Mouse (Mus musculus): Measurements from ENCODE around the gene Vtcn1. TPM values are rescaled to one million over a fixed set of nuclear protein-coding genes. Genes with fewer than 3 reads are reported as not detected.

The Vtcn1 gene
- polyA plus RNA-seq, 1 experiment from 2014 or later, result 0.33 TPM

DNA sequence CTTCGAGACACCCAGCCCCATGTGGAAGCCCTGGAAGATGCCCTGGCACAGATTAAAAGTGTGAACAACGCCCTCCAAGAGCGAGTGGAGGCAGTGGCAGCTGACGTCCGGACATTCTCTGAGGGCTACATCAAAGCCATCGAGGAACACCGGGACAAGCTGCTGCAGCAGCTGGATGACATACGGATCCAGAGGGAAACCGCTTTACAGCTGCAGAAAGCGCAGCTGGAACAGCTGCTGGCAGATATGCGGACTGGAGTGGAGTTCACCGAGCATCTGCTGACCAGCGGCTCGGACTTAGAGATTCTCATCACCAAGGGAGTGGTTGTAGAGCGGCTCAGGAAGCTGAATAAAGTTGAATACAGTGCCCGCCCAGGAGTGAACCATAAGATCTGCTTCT, 99.9 kb downstream of the Vtcn1 start:
- no peaks in the 10 kb centered on the region for H3K27me3 ChIP-seq (replicated peaks; ENCODE audit: control insufficient read depth, insufficient read depth, low read length)
- peaks cover 3% of the 10 kb centered on the region; the same call in 1 of the 2 replicates for H3K36me3 ChIP-seq (ENCODE audit: control insufficient read depth, insufficient read depth, low read length)
- no peak overlapping the region for H3K4me3 ChIP-seq (ENCODE audit: low read length)
- no peak overlapping the region for H3K27ac ChIP-seq (ENCODE audit: low read length)
- H3K4me1 ChIP-seq (ENCODE audit: control insufficient read depth, insufficient read depth, low read length), result peaks cover 18% of the 10 kb centered on the region
- H3K9ac ChIP-seq (ENCODE audit: low read depth, low read length), result no peak overlapping the region
- ATAC-seq, result no peak
- H3K9me3 ChIP-seq (ENCODE audit: control insufficient read depth, low read length), result no peaks in the 10 kb centered on the region
- 76% methylated on average over 16 of the region's 16 CpGs for WGBS
- H3K4me2 ChIP-seq (ENCODE audit: low read depth, low read length), result no peak overlapping the region

DNA sequence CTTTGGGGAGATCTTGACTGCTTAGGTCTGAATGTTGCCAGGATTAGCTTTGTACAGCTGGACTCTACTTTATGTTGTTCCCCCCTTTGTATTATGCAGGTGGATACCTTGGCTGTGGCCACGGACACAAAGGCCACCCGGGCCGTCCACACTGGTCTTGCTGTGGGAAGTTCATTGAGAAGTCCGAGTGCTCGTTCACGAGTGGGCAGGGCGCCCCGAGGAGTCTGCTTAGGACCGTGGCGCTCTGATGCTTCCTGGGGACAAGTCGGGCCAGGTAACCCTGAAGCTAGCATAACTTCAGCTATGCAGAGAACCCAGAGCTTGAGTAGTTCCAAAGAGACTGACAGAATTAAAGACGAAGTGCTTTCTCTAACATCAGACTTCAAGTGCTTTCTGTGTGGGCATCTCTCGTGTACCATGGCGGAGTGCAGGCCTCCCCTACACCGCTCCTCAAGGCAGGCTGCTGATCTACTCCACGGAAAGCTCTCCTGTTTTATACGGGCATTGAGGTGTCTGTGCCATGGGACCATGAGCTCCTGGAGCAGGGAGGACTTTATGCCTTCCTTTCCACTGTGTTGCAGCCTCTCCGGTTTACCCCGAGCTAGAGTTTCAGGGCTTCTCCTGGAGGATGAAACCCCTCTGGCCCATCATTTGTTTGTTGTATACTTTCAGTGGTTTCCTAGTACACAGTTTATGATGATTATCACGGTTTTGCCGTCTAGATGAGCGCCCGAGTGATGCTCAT, 106.2 kb downstream of the Vtcn1 start:
- 95% methylated on average over 23 of the region's 23 CpGs for WGBS
- H3K4me3 ChIP-seq (ENCODE audit: low read length), result no peak overlapping the region

DNA sequence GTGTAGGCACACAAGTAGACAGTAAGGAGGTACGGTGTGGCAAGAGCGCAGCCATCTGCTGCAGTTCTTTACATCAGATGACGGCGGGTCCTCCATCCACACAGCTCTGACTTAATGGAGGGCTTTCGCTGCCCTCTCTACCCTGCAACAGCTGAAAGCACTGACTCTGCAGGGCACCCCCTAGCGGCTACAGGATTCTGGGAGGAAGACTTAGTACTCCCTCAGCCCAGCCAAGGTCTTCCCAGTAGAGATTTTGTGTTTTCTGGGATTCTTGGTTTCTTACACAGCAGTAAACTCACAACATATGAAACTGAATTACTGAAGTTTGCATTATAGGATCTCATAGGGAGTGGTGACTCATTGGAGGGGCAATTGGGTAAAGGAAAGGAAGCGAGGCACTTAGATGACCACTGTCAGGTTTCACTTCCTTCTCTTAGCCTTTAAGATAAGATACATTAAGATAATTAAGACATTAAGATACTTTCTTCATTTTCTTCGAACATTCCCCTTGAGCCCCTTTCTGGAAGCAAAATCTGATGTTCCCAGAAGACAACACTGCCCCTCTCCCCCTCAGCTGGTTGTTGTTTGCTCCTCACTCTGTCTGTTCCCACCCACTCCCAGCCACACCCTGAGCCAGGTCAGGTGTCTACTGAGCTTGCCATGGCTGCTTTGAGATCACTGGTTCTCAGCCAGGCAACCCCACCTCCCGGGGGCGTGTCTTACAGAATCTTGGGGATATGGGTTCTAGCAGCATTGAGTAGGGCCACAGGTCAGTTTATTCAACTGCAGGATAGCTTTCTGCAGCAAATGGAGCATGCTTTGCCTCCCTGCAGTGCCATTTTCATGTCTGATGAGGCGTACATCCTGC, 107.1 kb downstream of the Vtcn1 start:
- Histone ChIP-seq H3K4me2 (ENCODE audit: low read depth, low read length) (no peak overlapping the region), H3K27me3 (replicated peaks; ENCODE audit: control insufficient read depth, insufficient read depth, low read length) (no peaks in the 10 kb centered on the region), H3K4me3 (ENCODE audit: low read length) (no peak overlapping the region), H3K36me3 (ENCODE audit: control insufficient read depth, insufficient read depth, low read length) (peaks cover 9% of the 10 kb centered on the region; the same call in 1 of the 2 replicates), H3K9ac (ENCODE audit: low read depth, low read length) (no peak overlapping the region), H3K9me3 (ENCODE audit: control insufficient read depth, low read length) (no peaks in the 10 kb centered on the region), H3K4me1 (ENCODE audit: control insufficient read depth, insufficient read depth, low read length) (no peaks in the 10 kb centered on the region), H3K27ac (ENCODE audit: low read length) (no peak overlapping the region)
- ATAC-seq, result no peak
- WGBS, result 73% methylated on average over 11 of the region's 11 CpGs

More for the DNA sequence above, 106.2 kb downstream of the Vtcn1 start:
- Histone ChIP-seq H3K27me3 (replicated peaks; ENCODE audit: control insufficient read depth, insufficient read depth, low read length) (no peaks in the 10 kb centered on the region), H3K9me3 (ENCODE audit: control insufficient read depth, low read length) (no peaks in the 10 kb centered on the region), H3K9ac (ENCODE audit: low read depth, low read length) (no peak overlapping the region), H3K4me2 (ENCODE audit: low read depth, low read length) (no peak overlapping the region), H3K27ac (ENCODE audit: low read length) (no peak overlapping the region), H3K36me3 (ENCODE audit: control insufficient read depth, insufficient read depth, low read length) (peaks cover 9% of the 10 kb centered on the region; the same call in 1 of the 2 replicates), H3K4me1 (ENCODE audit: control insufficient read depth, insufficient read depth, low read length) (no peaks in the 10 kb centered on the region)
- no peak for ATAC-seq

DNA sequence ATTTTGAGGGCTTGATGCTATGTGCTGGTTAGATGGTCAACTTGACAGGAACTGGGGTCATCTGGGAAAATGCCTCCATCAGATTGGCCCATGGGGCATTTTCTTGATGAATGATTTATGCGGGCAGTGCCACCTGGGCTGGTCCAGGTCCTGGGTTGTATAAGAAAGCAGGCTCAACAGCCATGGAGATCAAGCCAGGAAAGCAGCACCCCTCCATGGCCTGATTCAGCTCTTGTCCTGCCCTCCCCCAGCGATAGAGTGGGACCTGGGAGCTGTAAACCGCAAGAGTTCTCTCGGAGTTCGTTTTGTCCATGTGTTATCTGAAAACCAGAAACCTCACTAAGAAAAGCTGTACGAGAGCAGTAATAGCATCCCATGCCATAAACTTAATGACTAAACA, 110.3 kb downstream of the Vtcn1 start:
- Histone ChIP-seq H3K36me3 (ENCODE audit: control insufficient read depth, insufficient read depth, low read length) (peaks cover 14% of the 10 kb centered on the region; the same call in 1 of the 2 replicates), H3K9ac (ENCODE audit: low read depth, low read length) (no peak overlapping the region), H3K9me3 (ENCODE audit: control insufficient read depth, low read length) (no peaks in the 10 kb centered on the region), H3K27me3 (replicated peaks; ENCODE audit: control insufficient read depth, insufficient read depth, low read length) (no peaks in the 10 kb centered on the region), H3K4me3 (ENCODE audit: low read length) (no peak overlapping the region), H3K4me1 (ENCODE audit: control insufficient read depth, insufficient read depth, low read length) (no peaks in the 10 kb centered on the region), H3K27ac (ENCODE audit: low read length) (no peak overlapping the region), H3K4me2 (ENCODE audit: low read depth, low read length) (no peak overlapping the region)
- WGBS, result 80% methylated on average over 6 of the region's 6 CpGs
- ATAC-seq, result no peak

DNA sequence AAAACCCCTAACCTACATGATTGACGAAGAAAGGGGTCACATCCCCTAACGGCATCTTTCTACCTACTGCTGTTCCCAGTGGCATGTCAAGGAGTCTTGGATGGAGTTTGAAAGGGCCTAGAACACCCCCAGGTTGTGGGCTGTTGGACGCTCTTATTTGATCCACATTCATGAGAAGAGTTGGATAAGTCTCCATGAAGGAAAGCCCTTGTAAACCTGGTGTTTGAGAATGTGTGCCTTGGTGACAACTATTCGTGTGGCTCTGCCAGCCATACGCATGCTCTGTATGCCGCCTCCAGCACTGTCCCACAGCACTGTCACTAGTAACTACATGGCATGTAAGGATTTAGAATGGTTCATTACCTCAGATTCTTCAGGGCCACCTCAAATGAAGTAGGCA, 110.9 kb downstream of the Vtcn1 start:
- no peaks in the 10 kb centered on the region for H3K27me3 ChIP-seq (replicated peaks; ENCODE audit: control insufficient read depth, insufficient read depth, low read length)
- peaks cover 14% of the 10 kb centered on the region; the same call in 1 of the 2 replicates for H3K36me3 ChIP-seq (ENCODE audit: control insufficient read depth, insufficient read depth, low read length)
- 94% methylated on average over 6 of the region's 6 CpGs for WGBS
- H3K4me2 ChIP-seq (ENCODE audit: low read depth, low read length), result no peak overlapping the region
- no peak for ATAC-seq
- no peak overlapping the region for H3K27ac ChIP-seq (ENCODE audit: low read length)
- no peak overlapping the region for H3K9ac ChIP-seq (ENCODE audit: low read depth, low read length)
- no peak overlapping the region for H3K4me3 ChIP-seq (ENCODE audit: low read length)
- no peaks in the 10 kb centered on the region for H3K9me3 ChIP-seq (ENCODE audit: control insufficient read depth, low read length)
- no peaks in the 10 kb centered on the region for H3K4me1 ChIP-seq (ENCODE audit: control insufficient read depth, insufficient read depth, low read length)

DNA sequence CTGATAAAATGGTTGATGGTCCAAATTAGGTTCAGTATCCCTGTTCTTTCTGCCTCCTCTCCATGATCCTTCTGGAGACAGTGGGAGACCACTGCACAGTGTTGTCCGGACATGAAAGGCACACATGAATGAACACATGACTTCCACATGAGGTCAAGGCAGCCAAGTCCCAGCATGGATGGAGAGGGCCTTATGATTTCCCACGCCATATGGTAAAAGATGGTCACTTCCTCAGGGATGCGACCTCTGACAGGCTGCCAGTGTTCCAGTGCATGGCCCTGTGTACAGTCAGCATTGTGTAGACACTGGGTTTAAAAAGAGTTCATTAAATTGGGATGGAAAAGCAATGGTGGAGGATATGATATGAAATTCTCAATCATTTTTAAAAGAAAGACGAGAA, 113.0 kb downstream of the Vtcn1 start:
- WGBS, result 92% methylated on average over 4 of the region's 4 CpGs
- ATAC-seq, result no peak
- H3K36me3 ChIP-seq (ENCODE audit: control insufficient read depth, insufficient read depth, low read length), result peaks cover 12% of the 10 kb centered on the region; the same call in 1 of the 2 replicates

DNA sequence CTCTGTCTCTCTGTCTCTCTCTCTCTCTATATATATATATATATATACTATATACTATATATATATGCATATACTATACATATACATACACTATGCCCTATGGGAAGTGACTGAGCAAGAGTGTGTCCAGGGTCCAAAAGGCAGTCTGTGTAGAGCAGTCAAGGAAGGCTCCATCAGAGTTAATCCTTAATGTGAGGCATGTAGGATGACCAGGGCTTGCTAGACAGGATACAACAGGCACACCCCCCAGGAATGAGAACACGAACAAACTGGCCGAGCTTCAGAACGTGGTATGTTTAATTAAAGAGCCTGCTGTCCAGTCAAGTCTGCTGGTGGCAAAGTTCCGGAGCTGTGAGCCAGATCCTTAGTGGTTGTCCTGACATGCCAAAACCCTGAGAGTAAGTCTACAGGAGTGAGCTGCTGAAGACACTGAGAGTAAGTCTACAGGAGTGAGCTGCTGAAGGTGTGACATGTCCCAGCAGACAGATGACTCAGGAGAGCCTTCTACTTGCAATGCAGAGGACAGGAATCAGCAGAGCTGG, 115.3 kb downstream of the Vtcn1 start:
- H3K4me2 ChIP-seq (ENCODE audit: low read depth, low read length), result no peak overlapping the region
- no peaks in the 10 kb centered on the region for H3K27me3 ChIP-seq (replicated peaks; ENCODE audit: control insufficient read depth, insufficient read depth, low read length)
- no peak overlapping the region for H3K27ac ChIP-seq (ENCODE audit: low read length)
- no peak overlapping the region for H3K9ac ChIP-seq (ENCODE audit: low read depth, low read length)
- no peak for ATAC-seq
- H3K36me3 ChIP-seq (ENCODE audit: control insufficient read depth, insufficient read depth, low read length), result peaks cover 17% of the 10 kb centered on the region; the same call in 1 of the 2 replicates
- H3K4me1 ChIP-seq (ENCODE audit: control insufficient read depth, insufficient read depth, low read length), result no peaks in the 10 kb centered on the region
- no peaks in the 10 kb centered on the region for H3K9me3 ChIP-seq (ENCODE audit: control insufficient read depth, low read length)
- H3K4me3 ChIP-seq (ENCODE audit: low read length), result no peak overlapping the region
- WGBS, result 90% methylated on average over 4 of the region's 4 CpGs

More for the DNA sequence above, 113.0 kb downstream of the Vtcn1 start:
- Histone ChIP-seq H3K9me3 (ENCODE audit: control insufficient read depth, low read length) (no peaks in the 10 kb centered on the region), H3K9ac (ENCODE audit: low read depth, low read length) (no peak overlapping the region), H3K27ac (ENCODE audit: low read length) (no peak overlapping the region), H3K4me2 (ENCODE audit: low read depth, low read length) (no peak overlapping the region), H3K4me1 (ENCODE audit: control insufficient read depth, insufficient read depth, low read length) (no peaks in the 10 kb centered on the region), H3K4me3 (ENCODE audit: low read length) (no peak overlapping the region), H3K27me3 (replicated peaks; ENCODE audit: control insufficient read depth, insufficient read depth, low read length) (no peaks in the 10 kb centered on the region)

All from intestine, embryonic 16.5 days (tissue).